Mouse (Mus musculus): ENCODE results near the gene Sergef.

- TF ChIP-seq POLR2A (IDR thresholded peaks at IDR 0.05; ENCODE audit: insufficient read depth, low read depth, low read length), result no peak
- no peak for TF ChIP-seq CTCF (IDR thresholded peaks at IDR 0.05; ENCODE audit: insufficient read depth, low read depth, low read length)
Measured at GRCm38 (mm10) chr7:46542117-46542516, 97.5 kb downstream of the Sergef start.

Measured in olfactory bulb, adult 2 months (tissue).